Comparison of ENCODE assay signal across 15 mouse cellular contexts in genomic region chr4:127907151-127907550, GRCm38 (mm10).
DNase-seq lines count a peak whose midpoint lies in the region; ATAC-seq lines count a peak whose summit lies in the region.
"Had no signal": no experiment of that assay in that cellular context is flagged by ENCODE, and none has a peak within 500 bp of the region (broad histone marks: within the 10 kb centered on the region; RNA-seq: fewer than 3 reads in every experiment).

No protein-coding gene starts in this region.

- H3K36me3 ChIP-seq in hindbrain, embryonic 15.5 days: no peaks in the 10 kb centered on the region
- H3K36me3 ChIP-seq in hindbrain, embryonic 10.5 days: no peaks in the 10 kb centered on the region
- H3K36me3 ChIP-seq in megakaryocyte, embryonic 14.5 days (replicated peaks; ENCODE audit: low read length): no peaks in the 10 kb centered on the region
- no peaks in the 10 kb centered on the region for H3K36me3 ChIP-seq in hindbrain, embryonic 16.5 days (ENCODE audit: control insufficient read depth, insufficient read depth, low read length)
- H3K36me3 ChIP-seq: intestine, embryonic 15.5 days; limb, embryonic 12.5 days; neural tube, embryonic 12.5 days had no signal

- no peak overlapping the region for H3K27ac ChIP-seq in hindbrain, embryonic 15.5 days (replicated peaks)
- no peak overlapping the region for H3K27ac ChIP-seq in hindbrain, embryonic 10.5 days
- H3K27ac ChIP-seq in hindbrain, embryonic 16.5 days (ENCODE audit: low read depth, low read length): no peak overlapping the region
- H3K27ac ChIP-seq: intestine, embryonic 15.5 days; limb, embryonic 12.5 days; liver, embryonic 14.5 days; neural tube, embryonic 12.5 days had no signal

- peak; percentile 19; the same call in 1 of the 2 replicates for ATAC-seq in hindbrain, embryonic 15.5 days (ENCODE audit: low FRiP score, low read depth)
- ATAC-seq in megakaryocyte, adult 5-6 weeks (ENCODE audit: poor library complexity, severe bottlenecking): no peak
- no peak for ATAC-seq in hindbrain, embryonic 16.5 days
- ATAC-seq: intestine, embryonic 15.5 days had no signal

- 35% methylated on average over 8 of the region's 8 CpGs for WGBS in hindbrain, embryonic 15.5 days
- 85% methylated on average over 8 of the region's 8 CpGs for WGBS in hindbrain, embryonic 10.5 days
- WGBS in hindbrain, embryonic 16.5 days: 43% methylated on average over 8 of the region's 8 CpGs

- peaks cover 7% of the 10 kb centered on the region; the same call in 1 of the 2 replicates for H3K4me1 ChIP-seq in hindbrain, embryonic 15.5 days (replicated peaks)
- peaks cover 4% of the 10 kb centered on the region; the same call in 1 of the 2 replicates for H3K4me1 ChIP-seq in hindbrain, embryonic 10.5 days (replicated peaks)
- no peaks in the 10 kb centered on the region for H3K4me1 ChIP-seq in megakaryocyte, embryonic 14.5 days
- H3K4me1 ChIP-seq in hindbrain, embryonic 16.5 days (ENCODE audit: control insufficient read depth, insufficient read depth, low read depth, low read length): peaks cover 3% of the 10 kb centered on the region; the same call in 1 of the 2 replicates
- H3K4me1 ChIP-seq: intestine, embryonic 15.5 days; neural tube, embryonic 12.5 days had no signal

- no peak for DNase-seq in hindbrain, embryonic 10.5 days (ENCODE audit: low spot score)
- peak; percentile 16 for DNase-seq in brain, embryonic 18.5 days (ENCODE audit: low read depth, low spot score)
- DNase-seq in gastrocnemius, postnatal 10 days: no peak
- DNase-seq: adrenal gland, postnatal 36 days; cerebellum, postnatal 36 days; thymus, postnatal 36 days had no signal

- no peak overlapping the region for H3K9ac ChIP-seq in hindbrain, embryonic 15.5 days
- H3K9ac ChIP-seq in hindbrain, embryonic 16.5 days (ENCODE audit: low read depth, low read length): no peak overlapping the region
- H3K9ac ChIP-seq: intestine, embryonic 15.5 days; limb, embryonic 12.5 days; liver, embryonic 14.5 days; neural tube, embryonic 12.5 days had no signal

- H3K9me3 ChIP-seq in hindbrain, embryonic 15.5 days: no peaks in the 10 kb centered on the region
- H3K9me3 ChIP-seq in hindbrain, embryonic 10.5 days: no peaks in the 10 kb centered on the region
- peaks cover 64% of the 10 kb centered on the region for H3K9me3 ChIP-seq in megakaryocyte, embryonic 14.5 days
- H3K9me3 ChIP-seq in hindbrain, embryonic 16.5 days (ENCODE audit: control insufficient read depth, low read length): no peaks in the 10 kb centered on the region
- H3K9me3 ChIP-seq: intestine, embryonic 15.5 days; limb, embryonic 12.5 days; neural tube, embryonic 12.5 days had no signal

- no peak overlapping the region for H3K4me3 ChIP-seq in hindbrain, embryonic 15.5 days
- no peak overlapping the region for H3K4me3 ChIP-seq in hindbrain, embryonic 10.5 days
- peak overlapping the region; percentile 54 for H3K4me3 ChIP-seq in megakaryocyte, embryonic 14.5 days (replicated peaks)
- H3K4me3 ChIP-seq in hindbrain, embryonic 16.5 days (ENCODE audit: low read length): no peak overlapping the region
- H3K4me3 ChIP-seq: intestine, embryonic 15.5 days; limb, embryonic 12.5 days; neural tube, embryonic 12.5 days had no signal

- no peaks in the 10 kb centered on the region for H3K27me3 ChIP-seq in hindbrain, embryonic 15.5 days
- H3K27me3 ChIP-seq in hindbrain, embryonic 10.5 days (ENCODE audit: insufficient read depth, poor library complexity, severe bottlenecking): no peaks in the 10 kb centered on the region
- H3K27me3 ChIP-seq in megakaryocyte, embryonic 14.5 days (replicated peaks): no peaks in the 10 kb centered on the region
- H3K27me3 ChIP-seq in hindbrain, embryonic 16.5 days (replicated peaks; ENCODE audit: control insufficient read depth, insufficient read depth, low read length): no peaks in the 10 kb centered on the region
- H3K27me3 ChIP-seq: intestine, embryonic 15.5 days; limb, embryonic 12.5 days; neural tube, embryonic 12.5 days had no signal

- H3K4me2 ChIP-seq in hindbrain, embryonic 15.5 days: peak overlapping the region; percentile 27
- H3K4me2 ChIP-seq in hindbrain, embryonic 16.5 days (ENCODE audit: low read length): peak overlapping the region; percentile 10
- H3K4me2 ChIP-seq: heart, embryonic 11.5 days; intestine, embryonic 15.5 days; limb, embryonic 12.5 days; neural tube, embryonic 12.5 days had no signal
